Mouse (Mus musculus) stomach, embryonic 16.5 days (tissue): ENCODE results near the gene Elp5. TPM values are rescaled to one million over a fixed set of nuclear protein-coding genes. Genes with fewer than 3 reads are reported as not detected.

Experiments
- ATAC-seq: fragments of 200-750 bp; cut with Nextera tagmentation; 2 replicates; pipeline ENCODE4 v1.8.0; 2017; ENCODE audit warnings: moderate number of reproducible peaks, moderate TSS enrichment; ENCODE audit not compliant: insufficient read depth, low FRiP score
- H3K27ac ChIP-seq: fragments of 300-500 bp; sonication (generic); 2 replicates; pipeline ENCODE4 v1.5.1; 2014; ENCODE audit warnings: low read length
- H3K27me3 ChIP-seq: fragments of 300-500 bp; sonication (generic); 2 replicates; pipeline ENCODE4 v1.6.1; 2014; ENCODE audit warnings: low read length, control low read depth, mixed read lengths; ENCODE audit not compliant: control insufficient read depth, insufficient read depth
- H3K36me3 ChIP-seq: fragments of 300-500 bp; sonication (generic); 2 replicates; pipeline ENCODE4 v1.6.1; 2014; ENCODE audit warnings: low read length; ENCODE audit not compliant: control insufficient read depth, insufficient read depth
- H3K4me1 ChIP-seq: fragments of 300-500 bp; sonication (generic); 2 replicates; pipeline ENCODE4 v1.6.1; 2014; ENCODE audit warnings: low read length, control low read depth, mixed read lengths; ENCODE audit not compliant: control insufficient read depth, insufficient read depth
- H3K4me2 ChIP-seq: fragments of 300-500 bp; sonication (generic); 2 replicates; pipeline ENCODE4 v1.6.1; 2014; ENCODE audit warnings: low read depth, low read length, mixed read lengths
- H3K4me3 ChIP-seq: fragments of 300-500 bp; sonication (generic); replicated peaks from 2 replicates; pipeline ENCODE4 v1.5.1; 2014; ENCODE audit warnings: mild to moderate bottlenecking, low read length
- H3K9ac ChIP-seq: fragments of 300-500 bp; sonication (generic); 2 replicates; pipeline ENCODE4 v1.6.1; 2014; ENCODE audit warnings: low read length
- H3K9me3 ChIP-seq: fragments of 300-500 bp; sonication (generic); replicated peaks from 2 replicates; pipeline ENCODE4 v1.6.1; 2016; ENCODE audit warnings: low read length, control low read depth; ENCODE audit not compliant: control insufficient read depth
- WGBS: fragments of 180-500 bp; shearing (Covaris S2); extraction: QIAGEN DNeasy Blood & Tissue Kit; methylation state at CpG from one replicate; pipeline ENCODE4 v1.1.7; 2014; 5-methylcytosine and 5-hydroxymethylcytosine counted together
- polyA plus RNA-seq: library from polyadenylated mRNA; unstranded; fragments of >200 nt; fragmentation: Nextera tagmentation; extraction: Ambion mirVana; gene quantifications from 2 replicates; pipeline ENCODE4 v1.2.1, GENCODE M21; 2015

The Elp5 gene
- polyA plus RNA-seq, 1 experiment from 2014 or later = 102 TPM

DNA sequence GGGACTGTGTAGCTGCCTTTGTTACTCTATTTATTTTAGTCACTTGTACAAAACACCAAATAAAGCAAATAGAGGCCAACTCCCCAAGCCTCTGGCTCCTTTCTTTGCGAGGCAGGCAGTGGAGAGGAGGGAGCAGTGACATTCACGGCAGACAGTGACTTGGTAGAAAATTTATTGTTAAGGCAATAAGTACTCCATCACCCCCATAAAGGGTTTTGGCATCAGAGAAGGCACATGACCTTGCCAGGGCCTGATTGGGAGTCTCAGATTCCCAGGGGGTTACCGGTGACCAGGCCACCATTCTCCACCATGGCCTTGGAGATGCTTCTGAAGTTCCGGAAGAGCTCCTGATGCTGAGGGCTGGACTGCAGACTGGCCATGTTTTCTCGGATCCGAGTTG is 27.7 kb upstream of the Elp5 start:
- H3K4me1 ChIP-seq = peaks cover 5% of the 10 kb centered on the region
- WGBS = 88% methylated on average over 6 of the region's 6 CpGs
- no peak for ATAC-seq

DNA sequence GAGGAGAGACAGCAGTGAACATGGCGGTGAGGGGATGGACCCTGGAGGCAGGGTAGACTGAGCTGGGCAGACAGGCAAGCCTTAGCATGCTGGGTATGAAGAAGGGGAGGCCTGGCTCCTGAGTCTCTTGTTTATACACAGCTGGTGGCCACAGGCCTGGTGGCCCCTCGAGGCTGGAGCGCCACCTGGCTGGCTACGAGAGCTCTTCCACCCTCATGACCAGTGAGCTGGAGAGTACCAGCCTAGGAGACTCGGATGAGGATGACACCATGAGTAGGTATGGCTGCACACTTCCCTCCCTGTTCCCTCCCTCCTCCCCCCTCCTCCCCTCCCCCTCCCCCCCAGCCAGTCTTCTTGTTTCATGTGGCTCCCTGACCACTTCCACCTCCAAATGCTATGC is 23.2 kb upstream of the Elp5 start:
- ATAC-seq = no peak
- no peaks in the 10 kb centered on the region for H3K27me3 ChIP-seq
- WGBS = 58% methylated on average over 5 of the region's 5 CpGs
- H3K9me3 ChIP-seq = no peaks in the 10 kb centered on the region
- no peak overlapping the region for H3K4me3 ChIP-seq
- no peak overlapping the region for H3K9ac ChIP-seq
- H3K4me2 ChIP-seq = no peak overlapping the region
- H3K36me3 ChIP-seq = peaks cover 11% of the 10 kb centered on the region
- H3K27ac ChIP-seq = no peak overlapping the region
- peaks cover 18% of the 10 kb centered on the region; the same call in 1 of the 2 replicates for H3K4me1 ChIP-seq

More for the DNA sequence above, 27.7 kb upstream of the Elp5 start:
- Histone ChIP-seq H3K9me3 (no peaks in the 10 kb centered on the region), H3K4me3 (no peak overlapping the region), H3K27ac (no peak overlapping the region), H3K27me3 (no peaks in the 10 kb centered on the region), H3K9ac (no peak overlapping the region), H3K36me3 (peaks cover 27% of the 10 kb centered on the region), H3K4me2 (no peak overlapping the region)

DNA sequence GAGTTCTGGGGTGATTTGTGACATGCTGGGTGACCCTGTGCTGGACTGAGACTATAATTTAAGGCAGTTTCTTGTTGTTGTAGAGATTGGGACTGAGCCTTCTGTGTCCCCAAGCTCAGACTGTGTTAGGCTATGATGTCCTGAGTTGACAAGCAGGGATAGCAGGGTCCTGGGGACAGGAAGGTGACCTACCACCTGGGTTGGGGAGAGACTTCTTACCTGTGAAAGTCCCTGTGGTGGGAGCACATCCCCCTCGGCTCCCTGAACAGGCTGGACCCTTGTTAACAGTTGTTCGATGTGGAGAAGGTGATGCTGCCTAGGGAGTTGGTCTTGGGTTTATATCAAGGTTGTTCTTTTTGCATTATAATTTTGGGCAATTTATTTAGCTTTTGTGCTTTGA is 20.2 kb upstream of the Elp5 start:
- peaks cover 26% of the 10 kb centered on the region for H3K4me1 ChIP-seq
- H3K9ac ChIP-seq = 0 out of 2 replicates have a peak overlapping the region, but pooled peaks have one; percentile 32
- H3K4me2 ChIP-seq = peak overlapping the region; percentile 90; the same call in 1 of the 2 replicates
- ATAC-seq = no peak
- H3K36me3 ChIP-seq = peaks cover 10% of the 10 kb centered on the region
- 0 out of 2 replicates have a peak overlapping the region, but pooled peaks have one; percentile 72 for H3K4me3 ChIP-seq
- no peaks in the 10 kb centered on the region for H3K9me3 ChIP-seq
- no peak overlapping the region for H3K27ac ChIP-seq
- H3K27me3 ChIP-seq = no peaks in the 10 kb centered on the region
- WGBS = 80% methylated on average over 2 of the region's 2 CpGs

DNA sequence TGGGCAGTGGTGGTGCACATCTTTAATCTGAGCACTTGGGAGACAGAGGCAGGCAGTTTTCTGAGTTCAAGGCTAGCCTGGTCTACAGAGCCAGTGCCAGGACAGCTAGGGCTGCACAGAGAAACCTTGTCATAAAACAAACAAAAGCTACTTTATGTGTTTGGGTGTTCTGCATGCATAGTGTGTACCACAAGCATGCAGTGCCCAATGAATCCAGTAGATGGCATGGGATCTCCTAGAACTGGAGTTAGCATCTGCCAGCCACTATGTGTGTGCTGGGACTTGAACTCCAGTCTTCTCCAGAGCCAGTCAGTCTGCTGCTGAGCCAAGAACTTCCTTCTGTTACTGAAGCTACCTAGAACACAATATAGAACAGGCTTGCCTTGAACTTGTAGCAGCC is 19.5 kb upstream of the Elp5 start:
- no peak overlapping the region for H3K27ac ChIP-seq
- H3K9me3 ChIP-seq = no peaks in the 10 kb centered on the region
- H3K4me3 ChIP-seq = peak overlapping the region; percentile 72
- peaks cover 7% of the 10 kb centered on the region; the same call in 1 of the 2 replicates for H3K36me3 ChIP-seq
- H3K4me2 ChIP-seq = peak overlapping the region; percentile 90
- H3K9ac ChIP-seq = 0 out of 2 replicates have a peak overlapping the region, but pooled peaks have one; percentile 32
- H3K4me1 ChIP-seq = peaks cover 26% of the 10 kb centered on the region
- ATAC-seq = no peak
- no peaks in the 10 kb centered on the region for H3K27me3 ChIP-seq

DNA sequence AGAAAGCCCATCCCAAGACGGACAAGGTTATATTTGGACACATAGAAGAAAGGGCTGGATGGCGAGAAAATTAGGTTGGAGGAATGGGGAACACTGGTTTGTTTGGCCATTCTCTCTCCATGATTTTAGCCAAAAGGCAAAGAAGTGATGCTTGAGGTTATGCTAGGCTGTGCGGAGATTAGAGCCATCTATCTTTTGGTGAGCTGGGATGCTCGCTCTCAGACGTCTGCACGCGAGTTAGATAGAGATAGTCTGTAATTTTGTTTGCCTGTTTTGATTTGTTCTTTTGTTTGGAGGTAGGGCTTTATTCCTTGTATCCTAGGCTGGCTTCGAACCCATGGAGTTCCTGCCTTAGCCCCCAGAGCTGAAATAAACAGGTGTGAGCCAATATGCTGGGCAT is 18.8 kb upstream of the Elp5 start:
- Histone ChIP-seq H3K27ac (peak overlapping the region; percentile 97), H3K9ac (peak overlapping the region; percentile 90), H3K36me3 (peaks cover 7% of the 10 kb centered on the region; the same call in 1 of the 2 replicates), H3K9me3 (no peaks in the 10 kb centered on the region), H3K4me2 (peak overlapping the region; percentile 90), H3K27me3 (no peaks in the 10 kb centered on the region), H3K4me3 (peak overlapping the region; percentile 72), H3K4me1 (peaks cover 26% of the 10 kb centered on the region)
- 6% methylated on average over 8 of the region's 8 CpGs for WGBS
- no peak for ATAC-seq

DNA sequence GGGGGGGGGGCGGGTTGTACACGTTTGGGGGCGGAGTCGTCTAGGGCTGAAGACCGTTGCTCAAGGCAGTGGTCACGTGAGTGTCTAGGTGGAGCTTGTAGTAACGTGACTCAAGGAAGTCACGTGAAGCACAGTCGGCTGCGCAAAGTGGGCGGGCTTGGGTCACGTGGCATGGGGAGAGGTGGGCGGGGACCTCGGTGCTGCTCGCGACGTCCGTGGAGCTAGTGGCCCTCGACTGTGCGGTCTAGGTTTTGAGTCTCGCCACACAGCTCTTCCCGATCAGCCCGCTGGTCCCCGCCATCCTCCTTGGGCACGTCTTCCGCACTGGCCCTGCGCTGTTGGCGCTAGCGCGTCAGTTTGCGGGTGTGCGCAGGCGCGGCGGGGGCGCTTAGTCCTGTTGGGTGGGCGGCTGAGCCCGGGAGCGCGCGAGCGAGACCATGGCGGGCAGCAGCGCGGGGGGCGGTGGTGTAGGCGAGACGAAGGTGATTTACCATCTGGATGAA is 18.1 kb upstream of the Elp5 start, which contains the start of gene Dvl2:
TSS of gene Dvl2 (plus strand) at position 200 of the 503 bp plus-strand sequence.
- Histone ChIP-seq H3K27me3 (no peaks in the 10 kb centered on the region), H3K36me3 (0 out of 2 replicates have a peak, but pooled peaks cover 7% of the 10 kb centered on the region), H3K4me1 (peaks cover 26% of the 10 kb centered on the region), H3K9ac (peak within 1 kb of the TSS; percentile 90), H3K4me2 (peak within 1 kb of the TSS; percentile 90), H3K4me3 (peak within 1 kb of the TSS; percentile 72), H3K9me3 (no peaks in the 10 kb centered on the region), H3K27ac (peak within 1 kb of the TSS; percentile 97)
- ATAC-seq = peak; percentile 58
- WGBS = under 1% methylated on average over 48 of the region's 48 CpGs

DNA sequence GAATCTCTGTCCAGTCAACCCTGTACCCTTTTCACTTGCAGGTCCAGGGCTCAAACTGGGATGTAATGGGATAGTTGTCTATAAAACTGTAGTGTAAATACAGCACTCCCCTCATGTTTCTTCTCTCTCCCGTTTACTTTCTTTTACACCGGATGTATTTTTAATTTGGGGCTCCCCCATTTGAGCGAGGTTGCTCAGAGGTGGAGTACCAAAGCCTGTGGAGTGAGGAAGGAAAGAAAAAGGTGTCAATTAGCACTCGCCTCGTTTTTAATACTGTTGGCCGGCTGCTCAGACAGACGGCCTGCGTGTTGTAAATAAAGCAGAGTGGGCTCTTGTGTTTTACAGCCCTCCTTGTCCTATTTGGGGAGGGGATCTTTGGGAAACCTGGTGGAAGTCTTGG is 17.3 kb upstream of the Elp5 start:
- H3K4me2 ChIP-seq = no peak overlapping the region
- H3K27me3 ChIP-seq = no peaks in the 10 kb centered on the region
- no peaks in the 10 kb centered on the region for H3K9me3 ChIP-seq
- H3K36me3 ChIP-seq = peaks cover 8% of the 10 kb centered on the region
- peak overlapping the region; percentile 55 for H3K27ac ChIP-seq
- 81% methylated on average over 8 of the region's 8 CpGs for WGBS
- peaks cover 31% of the 10 kb centered on the region for H3K4me1 ChIP-seq
- ATAC-seq = no peak
- H3K9ac ChIP-seq = no peak overlapping the region
- 0 out of 2 replicates have a peak overlapping the region, but pooled peaks have one; percentile 72 for H3K4me3 ChIP-seq

DNA sequence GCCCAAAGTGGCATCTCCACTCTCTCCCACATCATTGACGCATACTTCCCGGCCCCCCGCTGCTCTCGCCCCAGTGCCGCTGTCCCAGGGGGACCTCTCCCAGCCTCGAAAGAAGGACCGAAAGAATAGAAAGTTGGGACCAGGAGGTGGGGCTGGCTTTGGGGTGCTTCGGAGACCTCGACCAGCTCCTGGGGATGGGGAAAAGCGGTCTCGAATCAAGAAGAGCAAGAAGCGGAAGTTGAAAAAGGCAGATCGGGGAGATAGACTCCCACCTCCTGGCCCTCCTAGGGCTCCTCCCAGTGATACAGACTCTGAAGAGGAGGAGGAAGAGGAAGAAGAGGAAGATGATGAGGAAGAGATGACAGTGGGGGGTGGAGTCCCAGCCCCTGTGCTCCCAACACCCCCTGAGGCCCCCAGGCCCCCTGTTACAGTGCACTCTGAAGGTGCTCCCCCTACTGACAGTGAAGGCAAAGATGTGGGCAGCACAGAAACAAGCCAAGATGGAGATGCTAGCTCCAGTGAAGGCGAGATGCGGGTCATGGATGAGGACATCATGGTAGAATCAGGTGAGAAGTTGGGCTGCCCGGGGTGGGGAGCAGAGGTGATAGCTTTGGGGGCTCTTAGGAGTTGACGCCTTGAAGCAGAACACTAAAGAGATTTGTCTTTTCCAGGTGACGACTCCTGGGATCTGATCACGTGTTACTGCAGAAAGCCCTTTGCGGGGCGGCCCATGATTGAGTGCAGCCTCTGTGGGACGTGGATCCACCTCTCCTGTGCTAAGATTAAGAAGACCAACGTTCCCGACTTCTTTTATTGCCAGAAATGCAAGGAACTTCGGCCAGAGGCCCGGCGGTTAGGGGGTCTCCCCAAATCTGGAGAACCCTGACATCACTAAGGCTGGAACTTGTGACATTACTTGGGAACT is 16.5 kb upstream of the Elp5 start:
- no peaks in the 10 kb centered on the region for H3K27me3 ChIP-seq
- WGBS = 91% methylated on average over 27 of the region's 27 CpGs
- peaks cover 34% of the 10 kb centered on the region for H3K4me1 ChIP-seq
- H3K27ac ChIP-seq = no peak overlapping the region
- H3K9me3 ChIP-seq = no peaks in the 10 kb centered on the region
- H3K4me3 ChIP-seq = no peak overlapping the region
- H3K4me2 ChIP-seq = no peak overlapping the region
- H3K36me3 ChIP-seq = peaks cover 16% of the 10 kb centered on the region
- ATAC-seq = no peak
- no peak overlapping the region for H3K9ac ChIP-seq

DNA sequence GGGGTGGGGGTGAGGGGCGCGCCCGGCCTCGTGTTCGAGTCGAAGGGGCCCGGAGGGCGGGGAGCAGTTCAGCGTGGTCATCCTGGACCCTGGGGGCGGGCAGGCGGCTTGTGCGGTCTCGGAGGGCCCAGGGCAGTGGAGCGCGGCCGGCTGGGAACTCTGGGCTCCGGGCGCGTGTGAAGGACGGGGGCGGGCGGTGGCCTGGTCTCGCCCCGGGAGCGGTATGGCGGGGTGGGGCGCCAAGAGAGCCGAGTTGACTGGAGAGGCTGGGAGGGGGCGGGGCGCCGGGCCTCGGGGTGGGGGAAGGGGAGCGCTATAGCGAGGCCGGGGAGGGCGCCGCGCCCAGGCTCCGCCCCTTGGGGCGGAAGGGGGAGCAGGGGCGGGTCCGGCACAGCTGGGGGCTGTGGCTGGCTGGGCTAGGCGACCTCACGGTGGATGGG is 14.8 kb upstream of the Elp5 start:
- Histone ChIP-seq H3K4me1 (peaks cover 35% of the 10 kb centered on the region), H3K4me3 (peak overlapping the region; percentile 75), H3K9me3 (no peaks in the 10 kb centered on the region), H3K27me3 (no peaks in the 10 kb centered on the region), H3K4me2 (peak overlapping the region; percentile 58), H3K36me3 (peaks cover 16% of the 10 kb centered on the region), H3K9ac (peak overlapping the region; percentile 89), H3K27ac (peak overlapping the region; percentile 99)
- WGBS = under 1% methylated on average over 43 of the region's 44 CpGs
- peak; percentile 62 for ATAC-seq
